Mouse (Mus musculus) midbrain, embryonic 14.5 days (tissue): ENCODE data around the gene Chat. TPM values are rescaled to one million over a fixed set of nuclear protein-coding genes. Genes with fewer than 3 reads are reported as not detected.
"Not testable (repeated sequence)": the region's sequence is repeated elsewhere in the genome, so short reads cannot be mapped to it uniquely, and the experiment has no call there.

Source experiments
- ATAC-seq: fragments of 200-750 bp; cut with Nextera tagmentation; 2 replicates; pipeline ENCODE4 v1.8.0; 2017; ENCODE audit warnings: moderate number of reproducible peaks, moderate library complexity; ENCODE audit not compliant: low FRiP score, low TSS enrichment
- DNase-seq: peaks from one replicate; pipeline ENCODE4 v3.0.0-alpha.2; 2015
- H3K27ac ChIP-seq: fragments of 300-500 bp; sonication (generic); replicated peaks from 2 replicates; pipeline ENCODE4 v1.5.1; 2014; ENCODE audit warnings: mild to moderate bottlenecking, low read depth, low read length, moderate library complexity
- H3K27me3 ChIP-seq: fragments of 300-500 bp; sonication (generic); 2 replicates; pipeline ENCODE4 v1.6.1; 2014; ENCODE audit warnings: low read length, control low read depth, mixed read lengths; ENCODE audit not compliant: control insufficient read depth, insufficient read depth
- H3K36me3 ChIP-seq: fragments of 300-500 bp; sonication (generic); 2 replicates; pipeline ENCODE4 v1.6.1; 2014; ENCODE audit warnings: low read length, control low read depth; ENCODE audit not compliant: control insufficient read depth, insufficient read depth
- H3K4me1 ChIP-seq: fragments of 300-500 bp; sonication (generic); 2 replicates; pipeline ENCODE4 v1.6.1; 2014; ENCODE audit warnings: mild to moderate bottlenecking, antibody characterized with exemption, low read length, control low read depth; ENCODE audit not compliant: control insufficient read depth, insufficient read depth
- H3K4me2 ChIP-seq: fragments of 300-500 bp; sonication (generic); 2 replicates; pipeline ENCODE4 v1.6.1; 2014; ENCODE audit warnings: mild to moderate bottlenecking, low read length, moderate library complexity
- H3K4me3 ChIP-seq: fragments of 300-500 bp; sonication (generic); replicated peaks from 2 replicates; pipeline ENCODE4 v1.5.1; 2014; ENCODE audit warnings: low read depth, low read length
- H3K9ac ChIP-seq: fragments of 300-500 bp; sonication (generic); replicated peaks from 2 replicates; pipeline ENCODE4 v1.6.1; 2014; ENCODE audit warnings: mild to moderate bottlenecking, low read length, moderate library complexity
- H3K9me3 ChIP-seq: fragments of 300-500 bp; sonication (generic); 2 replicates; pipeline ENCODE4 v1.6.1; 2016; ENCODE audit warnings: low read length, control low read depth, mixed read lengths; ENCODE audit not compliant: control insufficient read depth
- WGBS: fragments of 180-500 bp; shearing (Covaris S2); extraction: QIAGEN DNeasy Blood & Tissue Kit; methylation state at CpG from one replicate; pipeline ENCODE4 v1.1.7; 2014; 5-methylcytosine and 5-hydroxymethylcytosine counted together
- polyA plus RNA-seq: library from polyadenylated mRNA; unstranded; fragments of >200 nt; fragmentation: Nextera tagmentation; extraction: Ambion mirVana; gene quantifications from 2 replicates; pipeline ENCODE4 v1.2.1, GENCODE M21; 2014

Chat gene
- polyA plus RNA-seq, 1 experiment from 2014 or later, result 0.14 TPM

GRCm38 (mm10) chr14:32439316-32439715 is 26.5 kb downstream of the Chat start:
- ATAC-seq (no peak), DNase-seq (no peak)
- 71% methylated on average over 5 of the region's 5 CpGs for WGBS
- H3K27ac ChIP-seq, result no peak overlapping the region
- no peaks in the 10 kb centered on the region for H3K36me3 ChIP-seq
- H3K27me3 ChIP-seq, result no peaks in the 10 kb centered on the region
- H3K9ac ChIP-seq, result no peak overlapping the region
- no peak overlapping the region for H3K4me2 ChIP-seq
- no peak overlapping the region for H3K4me3 ChIP-seq
- peaks cover 10% of the 10 kb centered on the region; the same call in 1 of the 2 replicates for H3K4me1 ChIP-seq
- H3K9me3 ChIP-seq, result no peaks in the 10 kb centered on the region

GRCm38 (mm10) chr14:32437352-32437793 is 28.4 kb downstream of the Chat start:
- DNase-seq, result peak; percentile 39
- no peaks in the 10 kb centered on the region for H3K36me3 ChIP-seq
- no peak overlapping the region for H3K4me3 ChIP-seq
- no peaks in the 10 kb centered on the region for H3K27me3 ChIP-seq
- H3K9me3 ChIP-seq, result no peaks in the 10 kb centered on the region
- no peak overlapping the region for H3K9ac ChIP-seq
- ATAC-seq, result no peak
- H3K4me2 ChIP-seq, result no peak overlapping the region
- WGBS, result 33% methylated on average over 5 of the region's 5 CpGs
- H3K4me1 ChIP-seq, result peaks cover 5% of the 10 kb centered on the region; the same call in 1 of the 2 replicates
- no peak overlapping the region for H3K27ac ChIP-seq

- no peak for ATAC-seq
- Histone ChIP-seq H3K27ac (no peak overlapping the region), H3K9me3 (no peaks in the 10 kb centered on the region), H3K36me3 (no peaks in the 10 kb centered on the region), H3K4me2 (no peak overlapping the region), H3K9ac (no peak overlapping the region), H3K27me3 (no peaks in the 10 kb centered on the region), H3K4me1 (no peaks in the 10 kb centered on the region), H3K4me3 (no peak overlapping the region)
- DNase-seq, result no peak
- 31% methylated on average over 8 of the region's 8 CpGs for WGBS
These were observed 36.7 kb downstream of the Chat start for GRCm38 (mm10) chr14:32429030-32429602.

- ATAC-seq, result no peak
- Histone ChIP-seq H3K4me3 (no peak overlapping the region), H3K9me3 (no peaks in the 10 kb centered on the region)
These were observed 41.8 kb downstream of the Chat start for GRCm38 (mm10) chr14:32423946-32424345.

GRCm38 (mm10) chr14:32418747-32419146 is 47.0 kb downstream of the Chat start:
- WGBS, result 81% methylated on average over 11 of the region's 11 CpGs
- Histone ChIP-seq H3K4me3 (no peak overlapping the region), H3K9ac (no peak overlapping the region), H3K27ac (no peak overlapping the region), H3K36me3 (no peaks in the 10 kb centered on the region), H3K9me3 (no peaks in the 10 kb centered on the region), H3K4me1 (no peaks in the 10 kb centered on the region), H3K27me3 (no peaks in the 10 kb centered on the region), H3K4me2 (no peak overlapping the region)
- no peak for DNase-seq
- ATAC-seq, result no peak

More at GRCm38 (mm10) chr14:32423946-32424345, 41.8 kb downstream of the Chat start:
- no peak overlapping the region for H3K4me2 ChIP-seq
- H3K27me3 ChIP-seq, result no peaks in the 10 kb centered on the region
- H3K27ac ChIP-seq, result no peak overlapping the region
- no peak overlapping the region for H3K9ac ChIP-seq
- DNase-seq, result no peak
- 89% methylated on average over 7 of the region's 7 CpGs for WGBS
- no peaks in the 10 kb centered on the region for H3K4me1 ChIP-seq
- H3K36me3 ChIP-seq, result no peaks in the 10 kb centered on the region

- DNase-seq (no peak), ATAC-seq (no peak)
- Histone ChIP-seq H3K27me3 (no peaks in the 10 kb centered on the region), H3K9ac (no peak overlapping the region), H3K4me3 (no peak overlapping the region), H3K4me2 (no peak overlapping the region), H3K4me1 (no peaks in the 10 kb centered on the region), H3K36me3 (no peaks in the 10 kb centered on the region), H3K9me3 (no peaks in the 10 kb centered on the region), H3K27ac (no peak overlapping the region)
- WGBS, result 86% methylated on average over 5 of the region's 5 CpGs
These were observed 53.7 kb downstream of the Chat start for GRCm38 (mm10) chr14:32412075-32412474.

- WGBS, result 71% methylated on average over 5 of the region's 5 CpGs
- H3K4me3 ChIP-seq, result no peak overlapping the region
- ATAC-seq, result no peak
These were observed 55.7 kb downstream of the Chat start for GRCm38 (mm10) chr14:32410084-32410483.

GRCm38 (mm10) chr14:32405399-32405798 is 60.4 kb downstream of the Chat start:
- not testable (repeated sequence) for H3K4me2 ChIP-seq, H3K27me3 ChIP-seq, H3K27ac ChIP-seq, H3K4me1 ChIP-seq, H3K36me3 ChIP-seq, DNase-seq, H3K4me3 ChIP-seq, ATAC-seq, H3K9ac ChIP-seq, H3K9me3 ChIP-seq
- 39% methylated on average over 1 of the region's 1 CpGs for WGBS

More at GRCm38 (mm10) chr14:32410084-32410483, 55.7 kb downstream of the Chat start:
- no peaks in the 10 kb centered on the region for H3K9me3 ChIP-seq
- H3K4me2 ChIP-seq, result no peak overlapping the region
- no peak overlapping the region for H3K27ac ChIP-seq
- no peaks in the 10 kb centered on the region for H3K4me1 ChIP-seq
- no peaks in the 10 kb centered on the region for H3K27me3 ChIP-seq
- DNase-seq, result no peak
- no peaks in the 10 kb centered on the region for H3K36me3 ChIP-seq
- H3K9ac ChIP-seq, result no peak overlapping the region

- H3K36me3 ChIP-seq, result no peaks in the 10 kb centered on the region
- WGBS, result 2% methylated on average over 13 of the region's 13 CpGs
- no peak within 1 kb of the TSS for H3K27ac ChIP-seq
- no peak within 1 kb of the TSS for H3K9ac ChIP-seq
- H3K4me3 ChIP-seq, result no peak within 1 kb of the TSS
- H3K4me1 ChIP-seq, result 0 out of 2 replicates have a peak, but pooled peaks cover 4% of the 10 kb centered on the region
- H3K4me2 ChIP-seq, result peak within 1 kb of the TSS; percentile 19
- H3K27me3 ChIP-seq, result no peaks in the 10 kb centered on the region
- peak; percentile 77 for DNase-seq
- no peaks in the 10 kb centered on the region for H3K9me3 ChIP-seq
- peak; percentile 53; the same call in 1 of the 2 replicates for ATAC-seq
These were observed 77.6 kb downstream of the Chat start, which contains the start of gene 1700024G13Rik for GRCm38 (mm10) chr14:32388196-32388595. Gene 1700024G13Rik (minus strand): TSS chr14:32388391.
